ENCODE assay signal across 9 mouse cellular contexts in the genomic region with DNA sequence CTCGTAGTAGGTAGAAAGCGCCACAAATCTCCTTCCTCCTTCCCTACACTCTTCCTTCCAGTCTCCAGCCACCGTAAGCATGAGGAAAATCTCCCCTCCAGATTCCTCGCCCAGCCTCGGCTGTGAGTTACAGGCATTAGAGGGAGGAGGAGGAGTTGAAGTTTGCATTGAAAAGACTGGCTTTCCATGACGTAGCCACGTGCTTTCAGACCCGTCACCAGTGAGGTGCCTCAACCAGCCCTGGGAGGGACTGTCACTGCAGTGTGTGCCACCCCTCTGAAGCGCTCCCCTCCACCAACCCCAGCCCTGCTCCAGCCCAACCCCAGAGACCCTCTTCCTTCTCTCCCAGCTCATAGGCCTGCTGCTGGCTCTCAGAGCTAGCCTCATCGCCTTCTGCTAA. TPM values are rescaled to one million over a fixed set of nuclear protein-coding genes. Genes with fewer than 3 reads are reported as not detected.
DNase-seq lines count a peak whose midpoint lies in the region; ATAC-seq lines count a peak whose summit lies in the region.
"Had no signal": no experiment of that assay in that cellular context is flagged by ENCODE, and none has a peak within 500 bp of the region (broad histone marks: within the 10 kb centered on the region; RNA-seq: fewer than 3 reads in every experiment).

No protein-coding gene starts in this region.

- no peaks in the 10 kb centered on the region for H3K9me3 ChIP-seq in midbrain, embryonic 14.5 days (ENCODE audit: control insufficient read depth, low read length)

- H3K27me3 ChIP-seq in midbrain, embryonic 14.5 days (ENCODE audit: control insufficient read depth, insufficient read depth, low read length), result no peaks in the 10 kb centered on the region

- peak; percentile 90 for ATAC-seq in midbrain, embryonic 14.5 days (ENCODE audit: low FRiP score, low TSS enrichment)

- under 1% methylated on average over 10 of the region's 10 CpGs for WGBS in midbrain, embryonic 14.5 days

- peak; percentile 97 for DNase-seq in brain, adult 2 months (ENCODE audit: low read depth, low spot score)
- peak; percentile 88 for DNase-seq in cerebellum, adult 9-10 months
- peak; percentile 70 to 84 for DNase-seq in frontal cortex, adult 2 months (ENCODE audit: extremely low spot score in 1 of 2, low spot score in 1 of 2)
- DNase-seq in layer of hippocampus, adult 9-11 months, result peak; percentile 86
- peak; percentile 85 for DNase-seq in midbrain, embryonic 14.5 days
- no peak for DNase-seq in spleen, postnatal 36 days (ENCODE audit: low spot score in 2 of 2)
- DNase-seq in kidney, postnatal 10 days, result no peak
- no peak for DNase-seq in c-Kit-positive CD71-positive TER-119-positive erythroid progenitor cells, embryonic 14.5 days (ENCODE audit: low spot score)

- H3K4me1 ChIP-seq in midbrain, embryonic 14.5 days (ENCODE audit: control insufficient read depth, insufficient read depth, low read length), result peaks cover 9% of the 10 kb centered on the region; the same call in 1 of the 2 replicates

- peak overlapping the region; percentile 91 for H3K4me2 ChIP-seq in midbrain, embryonic 14.5 days (ENCODE audit: low read length)

- H3K9ac ChIP-seq in midbrain, embryonic 14.5 days (replicated peaks; ENCODE audit: low read length), result peak overlapping the region; percentile 49

- no peaks in the 10 kb centered on the region for H3K36me3 ChIP-seq in midbrain, embryonic 14.5 days (ENCODE audit: control insufficient read depth, insufficient read depth, low read length)

- peak overlapping the region; percentile 56 for H3K27ac ChIP-seq in midbrain, embryonic 14.5 days (replicated peaks; ENCODE audit: low read depth, low read length)
- H3K27ac ChIP-seq: macrophage had no signal

- peak overlapping the region; percentile 54 for H3K4me3 ChIP-seq in midbrain, embryonic 14.5 days (replicated peaks; ENCODE audit: low read depth, low read length)

RNA-seq across cellular contexts. Expression of a gene that starts 0.5 kb away (rescaled TPM):
- 19.6 and 20.8 TPM in 2 replicates for polyA plus RNA-seq in frontal cortex, adult 2 months (2012; rRNA removed)
- polyA plus RNA-seq in midbrain, embryonic 14.5 days (2014; fragmentation: Nextera tagmentation; extraction: Ambion mirVana), result 21.0 and 28.5 TPM in 2 replicates
- polyA plus RNA-seq: macrophage had no signal

Comparison
In these comparisons a context has a peak if more than half of its experiments do, and no peak if none do; other contexts are left out.
1. DNase-seq: peak in brain, adult 2 months (single experiment), cerebellum, adult 9-10 months (single experiment), frontal cortex, adult 2 months (2 of 2), layer of hippocampus, adult 9-11 months (single experiment) and midbrain, embryonic 14.5 days (single experiment); none in spleen, postnatal 36 days (0 of 2), kidney, postnatal 10 days (single experiment) and c-Kit-positive CD71-positive TER-119-positive erythroid progenitor cells, embryonic 14.5 days (single experiment).